Mouse (Mus musculus) myocyte (in vitro differentiated cells): ENCODE measurements at regions not wholly inside any gene's neighbourhood (a gene's known extent, or its start where the extent isn't known, plus 50 kb on each side); places are given as distances from the start of the nearest gene placed in this dataset.

ENCODE experiments used
- E2F4 ChIP-seq: IDR thresholded peaks from one replicate; pipeline ENCODE4 v1.6.1; 2011; ENCODE audit warnings: mild to moderate bottlenecking, control low read depth, moderate library complexity; ENCODE audit not compliant: insufficient read depth
- MAX ChIP-seq: IDR thresholded peaks from one replicate; pipeline ENCODE4 v1.6.1; 2011; ENCODE audit warnings: low read depth, mild to moderate bottlenecking, control low read depth
- MYOD1 ChIP-seq, 3 experiments: IDR thresholded peaks; one replicate each; pipeline ENCODE4 v1.6.1; 2011; ENCODE audit warnings: control low read depth in 2 of 3, low read depth in 2 of 3, mild to moderate bottlenecking in 2 of 3, moderate library complexity in 1 of 3; ENCODE audit not compliant: insufficient read length in 2 of 3, control insufficient read depth in 1 of 3
- POLR2A ChIP-seq: IDR thresholded peaks from one replicate; pipeline ENCODE4 v1.6.1; 2011; ENCODE audit warnings: low read depth, mild to moderate bottlenecking, control low read depth, moderate library complexity; ENCODE audit not compliant: insufficient read length
- POLR2AphosphoS2 ChIP-seq: IDR thresholded peaks from one replicate; pipeline ENCODE4 v1.6.1; 2011; ENCODE audit warnings: low read depth, control low read depth; ENCODE audit not compliant: insufficient read length
- TCF3 ChIP-seq: IDR thresholded peaks from one replicate; pipeline ENCODE4 v1.6.1; 2011; ENCODE audit warnings: low read depth, control low read depth; ENCODE audit not compliant: insufficient read length
- USF1 ChIP-seq: IDR thresholded peaks from one replicate; pipeline ENCODE4 v1.6.1; 2011; ENCODE audit warnings: low read depth, mild to moderate bottlenecking, control low read depth, moderate library complexity

- TF ChIP-seq POLR2A (no peak), MAX (no peak), MYOD1 (IDR thresholded peaks at IDR 0.05; ENCODE audit: control insufficient read depth in 1 of 3, insufficient read length in 2 of 3, low read depth in 2 of 3) (no peak), TCF3 (no peak), POLR2AphosphoS2 (no peak), USF1 (no peak), E2F4 (no peak)
Observed at GRCm38 (mm10) chr10:43667086-43667690, 89.1 kb downstream of the Cd24a start.
